Mouse (Mus musculus) intestine, embryonic 16.5 days (tissue): Measurements from ENCODE around the gene Snx9. TPM values are rescaled to one million over a fixed set of nuclear protein-coding genes. Genes with fewer than 3 reads are reported as not detected.

ENCODE experiments used
- ATAC-seq: fragments of 200-750 bp; cut with Nextera tagmentation; 2 replicates; pipeline ENCODE4 v1.8.0; 2017; ENCODE audit warnings: moderate TSS enrichment, moderate library complexity
- H3K27ac ChIP-seq: fragments of 300-500 bp; sonication (generic); 2 replicates; pipeline ENCODE4 v1.5.1; 2014; ENCODE audit warnings: mild to moderate bottlenecking, low read length
- H3K27me3 ChIP-seq: fragments of 300-500 bp; sonication (generic); replicated peaks from 2 replicates; pipeline ENCODE4 v1.6.1; 2014; ENCODE audit warnings: low read length, control low read depth, mixed read lengths; ENCODE audit not compliant: control insufficient read depth, insufficient read depth
- H3K36me3 ChIP-seq: fragments of 300-500 bp; sonication (generic); 2 replicates; pipeline ENCODE4 v1.6.1; 2014; ENCODE audit warnings: low read length, control low read depth; ENCODE audit not compliant: control insufficient read depth, insufficient read depth
- H3K4me1 ChIP-seq: fragments of 300-500 bp; sonication (generic); 2 replicates; pipeline ENCODE4 v1.6.1; 2014; ENCODE audit warnings: low read length, control low read depth, mixed read lengths; ENCODE audit not compliant: control insufficient read depth, insufficient read depth
- H3K4me2 ChIP-seq: fragments of 300-500 bp; sonication (generic); 2 replicates; pipeline ENCODE4 v1.6.1; 2014; ENCODE audit warnings: low read depth, low read length, control low read depth
- H3K4me3 ChIP-seq: fragments of 300-500 bp; sonication (generic); 2 replicates; pipeline ENCODE4 v1.5.1; 2014; ENCODE audit warnings: mild to moderate bottlenecking, low read length
- H3K9ac ChIP-seq: fragments of 300-500 bp; sonication (generic); 2 replicates; pipeline ENCODE4 v1.6.1; 2014; ENCODE audit warnings: low read depth, low read length
- H3K9me3 ChIP-seq: fragments of 300-500 bp; sonication (generic); 2 replicates; pipeline ENCODE4 v1.6.1; 2016; ENCODE audit warnings: low read length, control low read depth; ENCODE audit not compliant: control insufficient read depth
- WGBS: fragments of 180-500 bp; shearing (Covaris S2); extraction: QIAGEN DNeasy Blood & Tissue Kit; methylation state at CpG from one replicate; pipeline ENCODE4 v1.1.7; 2014; 5-methylcytosine and 5-hydroxymethylcytosine counted together
- polyA plus RNA-seq: library from polyadenylated mRNA; unstranded; fragments of >200 nt; fragmentation: Nextera tagmentation; extraction: Ambion mirVana; gene quantifications from 2 replicates; pipeline ENCODE4 v1.2.1, GENCODE M21; 2015

The Snx9 gene
- polyA plus RNA-seq, 1 experiment from 2014 or later, result 52.6 TPM

DNA sequence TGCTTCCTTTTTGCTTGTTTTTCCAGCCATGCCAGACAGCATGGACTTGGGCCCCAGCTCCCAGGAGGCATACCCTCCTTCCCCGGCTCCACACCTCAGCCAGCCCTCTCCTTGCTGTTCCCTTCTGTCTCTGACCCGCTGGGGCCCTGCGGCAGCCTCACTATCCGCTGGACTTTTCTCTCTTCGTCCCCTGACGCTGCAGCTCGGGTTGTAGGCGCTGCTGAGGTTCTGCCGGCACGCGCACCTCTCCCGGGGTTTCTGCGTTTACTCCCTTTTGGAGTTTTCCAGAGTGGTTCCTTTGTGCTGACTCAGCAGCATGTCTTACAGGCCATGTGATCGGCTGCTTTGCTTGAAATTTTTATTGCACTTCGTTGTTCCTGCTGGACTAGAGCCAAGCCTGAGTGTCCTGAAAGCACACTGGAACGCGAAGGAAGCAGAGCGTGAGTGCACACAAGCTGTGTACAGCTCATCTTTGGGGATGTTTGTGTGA lies 8.3 kb downstream of the Snx9 start:
- Histone ChIP-seq H3K27me3 (no peaks in the 10 kb centered on the region), H3K27ac (peak overlapping the region; percentile 98), H3K9me3 (no peaks in the 10 kb centered on the region), H3K9ac (peak overlapping the region; percentile 72), H3K4me2 (peak overlapping the region; percentile 79), H3K4me3 (peak overlapping the region; percentile 48), H3K4me1 (peaks cover 37% of the 10 kb centered on the region), H3K36me3 (peaks cover 6% of the 10 kb centered on the region; the same call in 1 of the 2 replicates)
- peak; percentile 91 for ATAC-seq
- 4% methylated on average over 18 of the region's 18 CpGs for WGBS

DNA sequence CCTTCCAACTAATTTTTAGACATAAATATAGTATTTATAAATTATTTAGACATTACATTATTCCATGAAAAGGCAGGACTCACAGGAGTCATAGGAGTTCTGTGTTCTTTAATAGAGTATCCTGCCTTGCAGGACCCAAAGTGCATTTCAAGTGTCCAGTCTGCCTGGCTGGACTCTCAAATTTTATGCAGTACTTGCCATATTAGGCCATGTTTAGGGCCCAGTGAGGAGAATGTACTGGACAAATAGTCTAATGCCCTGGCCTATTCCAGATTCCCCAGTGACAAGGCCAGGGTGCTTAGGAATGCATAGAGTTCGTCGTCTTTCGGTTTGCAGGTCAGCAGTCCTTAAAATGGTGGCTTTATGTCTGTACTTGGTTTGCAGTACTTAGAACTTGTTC lies 8.9 kb downstream of the Snx9 start:
- Histone ChIP-seq H3K4me2 (peak overlapping the region; percentile 79), H3K27ac (peak overlapping the region; percentile 98; the same call in 1 of the 2 replicates), H3K9me3 (no peaks in the 10 kb centered on the region), H3K4me3 (0 out of 2 replicates have a peak overlapping the region, but pooled peaks have one; percentile 48), H3K4me1 (peaks cover 32% of the 10 kb centered on the region), H3K36me3 (peaks cover 8% of the 10 kb centered on the region; the same call in 1 of the 2 replicates), H3K27me3 (no peaks in the 10 kb centered on the region), H3K9ac (peak overlapping the region; percentile 72; the same call in 1 of the 2 replicates)
- no peak for ATAC-seq
- 96% methylated on average over 3 of the region's 3 CpGs for WGBS

DNA sequence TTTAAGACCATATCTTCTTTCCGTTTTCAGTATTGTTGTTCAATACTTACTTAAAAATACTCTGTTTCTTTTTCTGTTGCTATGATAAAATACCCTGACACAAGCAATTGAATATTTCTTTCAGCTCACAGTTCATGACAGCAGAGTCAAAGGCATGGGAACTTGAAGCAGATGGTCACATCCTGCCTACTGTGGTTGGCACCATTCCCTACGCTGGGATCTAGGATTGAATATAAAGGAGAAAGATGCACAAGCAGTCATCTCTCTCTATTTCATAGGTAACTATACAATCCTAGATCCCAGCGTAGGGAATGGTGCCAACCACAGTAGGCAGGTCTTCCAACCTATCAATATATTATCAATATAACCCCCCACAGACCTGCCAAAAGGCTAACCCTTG lies 9.3 kb downstream of the Snx9 start:
- H3K27me3 ChIP-seq, result no peaks in the 10 kb centered on the region
- no peak overlapping the region for H3K4me3 ChIP-seq
- peaks cover 8% of the 10 kb centered on the region; the same call in 1 of the 2 replicates for H3K36me3 ChIP-seq
- no peaks in the 10 kb centered on the region for H3K9me3 ChIP-seq
- H3K27ac ChIP-seq, result no peak overlapping the region
- no peak overlapping the region for H3K4me2 ChIP-seq
- H3K9ac ChIP-seq, result no peak overlapping the region
- H3K4me1 ChIP-seq, result peaks cover 30% of the 10 kb centered on the region
- no peak for ATAC-seq
- WGBS, result 94% methylated on average over 3 of the region's 3 CpGs

DNA sequence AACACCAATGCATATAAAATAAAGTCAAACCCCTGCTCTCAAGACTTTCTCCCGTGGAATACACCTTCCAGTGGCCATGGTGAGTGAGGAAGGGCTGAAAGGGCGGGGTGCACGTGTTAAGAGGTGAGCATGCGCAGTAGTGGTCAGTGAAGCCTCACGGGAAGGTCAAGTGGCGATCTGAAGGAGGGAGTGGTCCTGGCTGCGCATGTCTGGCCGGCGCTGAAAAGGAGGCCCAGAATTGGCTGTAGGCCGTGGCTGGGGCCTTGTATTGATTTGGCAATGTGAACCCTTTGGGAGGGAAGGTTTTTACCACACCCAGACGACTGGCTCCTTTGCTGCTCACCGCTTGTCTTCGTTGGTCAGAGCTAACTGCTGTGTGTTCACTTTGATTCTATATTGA lies 12.8 kb downstream of the Snx9 start:
- Histone ChIP-seq H3K9me3 (no peaks in the 10 kb centered on the region), H3K9ac (no peak overlapping the region), H3K4me1 (peaks cover 27% of the 10 kb centered on the region), H3K4me2 (no peak overlapping the region), H3K36me3 (peaks cover 8% of the 10 kb centered on the region; the same call in 1 of the 2 replicates), H3K27me3 (no peaks in the 10 kb centered on the region), H3K4me3 (no peak overlapping the region), H3K27ac (no peak overlapping the region)
- WGBS, result 94% methylated on average over 13 of the region's 13 CpGs
- ATAC-seq, result no peak

DNA sequence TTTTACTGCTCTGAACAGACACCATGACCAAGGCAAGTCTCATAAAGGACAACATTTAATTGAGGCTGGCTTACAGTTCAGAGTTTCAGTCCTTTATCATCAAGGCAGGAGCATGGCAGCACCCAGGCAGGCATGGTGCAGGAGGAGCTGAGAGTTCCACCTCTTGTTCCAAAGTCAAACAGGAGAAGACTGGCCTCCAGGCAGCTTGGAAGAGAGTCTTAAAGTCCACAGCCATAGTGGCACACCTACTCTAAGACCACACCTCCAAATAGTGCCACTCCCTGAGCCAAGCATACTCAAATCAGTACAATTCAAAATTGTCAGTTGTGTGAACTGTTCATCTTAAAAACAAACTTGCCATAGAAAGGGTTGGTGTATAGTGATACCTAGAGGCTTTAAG lies 14.4 kb downstream of the Snx9 start:
- Histone ChIP-seq H3K27me3 (no peaks in the 10 kb centered on the region), H3K9ac (no peak overlapping the region), H3K9me3 (no peaks in the 10 kb centered on the region), H3K36me3 (peaks cover 8% of the 10 kb centered on the region; the same call in 1 of the 2 replicates), H3K4me3 (no peak overlapping the region), H3K27ac (no peak overlapping the region), H3K4me2 (no peak overlapping the region), H3K4me1 (peaks cover 22% of the 10 kb centered on the region)
- ATAC-seq, result peak; percentile 84

DNA sequence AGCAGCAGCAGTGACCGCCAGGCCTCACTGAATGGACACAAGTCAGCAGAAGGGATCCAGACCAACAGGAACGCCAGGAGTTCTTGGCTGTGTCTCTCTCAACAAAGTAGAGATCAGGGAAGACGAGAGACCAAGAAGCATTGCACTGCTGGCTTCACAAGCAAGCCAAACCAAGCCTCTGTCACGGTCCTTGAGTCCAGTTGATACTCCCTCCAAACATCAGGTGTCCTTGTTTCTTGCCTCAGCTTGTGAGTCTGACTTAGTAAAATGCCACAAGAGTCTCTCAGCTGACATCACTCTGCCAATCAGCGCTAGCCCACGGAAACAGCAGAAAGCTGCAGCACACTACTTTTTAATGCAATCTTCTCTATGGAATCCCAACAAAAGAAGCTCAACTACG lies 15.3 kb downstream of the Snx9 start:
- no peak overlapping the region for H3K4me2 ChIP-seq
- 93% methylated on average over 7 of the region's 7 CpGs for WGBS

GRCm38 (mm10) chr17:5857206-5857605 lies 16.1 kb downstream of the Snx9 start:
- Histone ChIP-seq H3K36me3 (peaks cover 8% of the 10 kb centered on the region; the same call in 1 of the 2 replicates), H3K9ac (no peak overlapping the region), H3K4me3 (no peak overlapping the region), H3K27ac (no peak overlapping the region), H3K27me3 (no peaks in the 10 kb centered on the region), H3K4me2 (no peak overlapping the region), H3K9me3 (no peaks in the 10 kb centered on the region), H3K4me1 (peaks cover 24% of the 10 kb centered on the region)
- WGBS, result 93% methylated on average over 11 of the region's 11 CpGs
- no peak for ATAC-seq

More for the DNA sequence above, 15.3 kb downstream of the Snx9 start:
- peaks cover 22% of the 10 kb centered on the region for H3K4me1 ChIP-seq
- no peaks in the 10 kb centered on the region for H3K9me3 ChIP-seq
- no peak overlapping the region for H3K4me3 ChIP-seq
- no peak overlapping the region for H3K9ac ChIP-seq
- no peak for ATAC-seq
- peaks cover 8% of the 10 kb centered on the region; the same call in 1 of the 2 replicates for H3K36me3 ChIP-seq
- H3K27me3 ChIP-seq, result no peaks in the 10 kb centered on the region
- H3K27ac ChIP-seq, result no peak overlapping the region

- H3K4me1 ChIP-seq, result peaks cover 28% of the 10 kb centered on the region
- H3K36me3 ChIP-seq, result peaks cover 8% of the 10 kb centered on the region; the same call in 1 of the 2 replicates
- H3K4me3 ChIP-seq, result no peak overlapping the region
- H3K27ac ChIP-seq, result no peak overlapping the region
- no peak overlapping the region for H3K4me2 ChIP-seq
- no peak overlapping the region for H3K9ac ChIP-seq
- no peaks in the 10 kb centered on the region for H3K27me3 ChIP-seq
- WGBS, result 33% methylated on average over 8 of the region's 8 CpGs
- no peak for ATAC-seq
- no peaks in the 10 kb centered on the region for H3K9me3 ChIP-seq
These were observed 17.1 kb downstream of the Snx9 start for GRCm38 (mm10) chr17:5858209-5858608.

GRCm38 (mm10) chr17:5862285-5862684 lies 21.2 kb downstream of the Snx9 start:
- WGBS, result 34% methylated on average over 6 of the region's 6 CpGs
- ATAC-seq, result no peak
- H3K4me3 ChIP-seq, result no peak overlapping the region
- no peaks in the 10 kb centered on the region for H3K27me3 ChIP-seq
- H3K27ac ChIP-seq, result no peak overlapping the region
- no peak overlapping the region for H3K4me2 ChIP-seq
- no peaks in the 10 kb centered on the region for H3K9me3 ChIP-seq
- H3K9ac ChIP-seq, result no peak overlapping the region
- H3K36me3 ChIP-seq, result no peaks in the 10 kb centered on the region
- H3K4me1 ChIP-seq, result peaks cover 31% of the 10 kb centered on the region

DNA sequence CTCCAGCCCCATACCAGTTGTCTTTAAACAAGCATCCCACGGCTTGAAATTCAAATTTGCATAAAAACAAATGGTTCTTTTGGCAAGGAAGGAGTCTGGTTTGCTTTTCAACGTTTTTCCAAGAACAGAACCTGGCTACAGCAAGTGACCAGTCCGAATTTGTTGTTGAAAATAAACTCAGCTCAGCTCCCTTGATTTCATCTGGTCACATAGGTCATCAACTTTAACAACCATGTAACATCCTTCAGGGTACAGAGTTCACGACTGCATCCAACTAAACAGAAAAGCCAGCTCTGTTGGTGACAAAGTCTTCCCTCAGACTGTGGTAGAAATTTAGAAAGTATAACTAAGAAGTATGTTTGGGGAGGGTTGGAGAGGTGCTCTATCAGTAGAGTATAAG lies 21.7 kb downstream of the Snx9 start:
- Histone ChIP-seq H3K27ac (peak overlapping the region; percentile 19; the same call in 1 of the 2 replicates), H3K27me3 (no peaks in the 10 kb centered on the region), H3K9me3 (no peaks in the 10 kb centered on the region), H3K4me1 (peaks cover 32% of the 10 kb centered on the region), H3K36me3 (no peaks in the 10 kb centered on the region), H3K4me2 (no peak overlapping the region), H3K4me3 (no peak overlapping the region), H3K9ac (no peak overlapping the region)
- WGBS, result 43% methylated on average over 4 of the region's 4 CpGs
- ATAC-seq, result peak; percentile 39; the same call in 1 of the 2 replicates
